Mouse (Mus musculus) olfactory bulb, adult 2 months (tissue): ENCODE results near the gene Pigm.

Experiments
- CTCF ChIP-seq: fragments of 200-500 bp; IDR thresholded peaks from 2 replicates; pipeline ENCODE4 v1.5.1; 2012; ENCODE audit warnings: low read depth, mild to moderate bottlenecking, low read length, moderate library complexity; ENCODE audit not compliant: insufficient read depth
- POLR2A ChIP-seq: fragments of 200-500 bp; IDR thresholded peaks from 2 replicates; pipeline ENCODE4 v1.6.1; 2012; ENCODE audit warnings: mild to moderate bottlenecking, low read depth, low read length, moderate library complexity; ENCODE audit not compliant: insufficient read depth

DNA sequence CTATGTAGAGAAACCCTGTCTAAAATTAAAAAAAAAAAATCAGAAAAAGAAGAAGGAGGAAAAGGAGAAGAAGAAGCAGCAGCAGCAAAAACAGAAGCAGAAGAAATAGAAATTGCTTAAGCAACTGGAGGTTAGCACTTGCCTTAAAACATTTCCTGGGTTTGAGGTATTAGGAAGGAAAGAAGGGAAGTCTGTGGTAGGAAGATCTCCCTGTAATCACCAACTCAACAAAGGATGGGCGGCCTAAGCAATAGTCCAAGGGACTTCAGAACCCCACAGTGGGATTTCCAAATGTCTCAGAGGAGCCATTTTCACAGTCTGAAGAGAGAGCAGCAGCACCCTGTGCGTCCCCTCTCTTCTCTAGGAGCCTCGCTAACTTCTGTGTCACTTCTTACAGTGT lies 23.9 kb upstream of the Pigm start:
- TF ChIP-seq CTCF = no peak
- TF ChIP-seq POLR2A = no peak
